Comparison of ENCODE assay signal across 19 mouse cellular contexts in the genomic region with DNA sequence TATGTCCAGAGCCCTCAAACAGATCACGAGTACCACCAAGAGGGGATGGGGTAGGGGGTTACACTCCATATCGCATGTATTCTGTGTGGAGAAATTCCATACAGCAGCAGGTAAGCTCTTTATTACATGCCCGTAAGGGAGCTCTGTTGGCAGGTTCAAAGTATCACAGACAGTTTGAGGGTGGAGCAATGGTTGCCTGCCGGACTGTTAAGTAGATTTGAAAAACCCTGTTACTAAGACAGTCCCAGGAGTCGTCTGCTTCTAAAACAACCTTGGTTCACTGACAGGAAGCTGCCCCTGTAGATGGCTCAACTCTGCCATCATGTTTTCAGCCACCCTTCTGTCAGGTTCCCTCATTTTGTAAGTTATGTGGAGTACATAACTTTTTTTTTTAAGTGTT. TPM values are rescaled to one million over a fixed set of nuclear protein-coding genes. Genes with fewer than 3 reads are reported as not detected.
DNase-seq lines count a peak whose midpoint lies in the region; ATAC-seq and TF ChIP-seq lines count a peak whose summit lies in the region.
"Had no signal": no experiment of that assay in that cellular context is flagged by ENCODE, and none has a peak within 500 bp of the region (broad histone marks: within the 10 kb centered on the region; RNA-seq: fewer than 3 reads in every experiment).

No protein-coding gene starts in this region.

- H3K4me1 ChIP-seq in testis, adult 2 months (ENCODE audit: control insufficient read depth, insufficient read depth, low read length): peaks cover 5% of the 10 kb centered on the region
- H3K4me1 ChIP-seq in liver, embryonic 14.5 days (replicated peaks; ENCODE audit: control insufficient read depth in 2 of 2, insufficient read depth in 2 of 2, low read length in 1 of 2): peaks cover 28 to 43% of the 10 kb centered on the region in 2 experiments

- peak overlapping the region; percentile 11; the same call in 1 of the 2 replicates for H3K4me2 ChIP-seq in liver, embryonic 14.5 days (ENCODE audit: low read depth)
- H3K4me2 ChIP-seq: hindbrain, embryonic 12.5 days had no signal

- TF ChIP-seq CTCF in testis, adult 2 months (IDR thresholded peaks at IDR 0.05; ENCODE audit: control insufficient read depth, insufficient read depth, insufficient replicate concordance, low read depth, low read length): no peak
- no peak for TF ChIP-seq CTCF in liver, embryonic 14.5 days (IDR thresholded peaks at IDR 0.05; ENCODE audit: low read depth)

- TF ChIP-seq POLR2A in testis, adult 2 months (IDR thresholded peaks at IDR 0.05; ENCODE audit: control insufficient read depth, low read depth, low read length): no peak

- H3K36me3 ChIP-seq in testis, adult 2 months (ENCODE audit: control insufficient read depth, insufficient read depth, low read length): no peaks in the 10 kb centered on the region
- H3K36me3 ChIP-seq in liver, embryonic 14.5 days (replicated peaks; ENCODE audit: control insufficient read depth, insufficient read depth, low read depth): no peaks in the 10 kb centered on the region
- H3K36me3 ChIP-seq: hindbrain, embryonic 12.5 days; liver, embryonic 15.5 days had no signal

- WGBS in liver, embryonic 14.5 days (ENCODE audit: insufficient replicate concordance): 36% methylated on average over 5 of the region's 5 CpGs

- peak; percentile 14 for DNase-seq in kidney, adult 11 months
- no peak for DNase-seq in kidney, postnatal 4 days
- no peak for DNase-seq in testis, postnatal 14 days (ENCODE audit: low spot score)
- DNase-seq in liver, embryonic 14.5 days (ENCODE audit: low read depth in 3 of 3, low spot score in 3 of 3): no peak
- no peak for DNase-seq in right cerebral cortex, postnatal 25 days
- no peak for DNase-seq in spleen, postnatal 4 days (ENCODE audit: low spot score in 2 of 2)
- DNase-seq in frontal cortex, postnatal 36 days (ENCODE audit: low spot score in 2 of 2): no peak
- DNase-seq: adrenal gland, postnatal 10 days; cerebellum, adult 18-20 months; cerebellum, postnatal 36 days; retina, postnatal 1 day; thymus, adult 18-20 months had no signal

- no peak for ATAC-seq in liver, embryonic 14.5 days (ENCODE audit: insufficient read depth)
- ATAC-seq: forebrain, embryonic 14.5 days; inflammation-experienced regulatory T-cells, adult 6 months; midbrain, embryonic 16.5 days had no signal

- H3K4me3 ChIP-seq in testis, adult 2 months (ENCODE audit: control insufficient read depth, low read depth, low read length): no peak overlapping the region
- no peak overlapping the region for H3K4me3 ChIP-seq in liver, embryonic 14.5 days (ENCODE audit: insufficient read depth in 1 of 2, low read depth in 2 of 2, low read length in 2 of 2)
- H3K4me3 ChIP-seq: hindbrain, embryonic 12.5 days; liver, embryonic 15.5 days had no signal

- no peak overlapping the region for H3K9ac ChIP-seq in liver, embryonic 14.5 days (replicated peaks)
- H3K9ac ChIP-seq: hindbrain, embryonic 12.5 days; liver, embryonic 15.5 days had no signal

- no peaks in the 10 kb centered on the region for H3K9me3 ChIP-seq in liver, embryonic 14.5 days (ENCODE audit: control insufficient read depth, low read length)
- H3K9me3 ChIP-seq: hindbrain, embryonic 12.5 days; liver, embryonic 15.5 days; megakaryocyte, embryonic 14.5 days had no signal

- H3K27me3 ChIP-seq in testis, adult 2 months (ENCODE audit: control insufficient read depth, insufficient read depth, low read length): no peaks in the 10 kb centered on the region
- no peaks in the 10 kb centered on the region for H3K27me3 ChIP-seq in liver, embryonic 14.5 days (ENCODE audit: control insufficient read depth, insufficient read depth, low read length)
- H3K27me3 ChIP-seq: liver, embryonic 15.5 days; megakaryocyte, embryonic 14.5 days had no signal

- TF ChIP-seq EP300 in liver, embryonic 14.5 days (IDR thresholded peaks at IDR 0.05; ENCODE audit: low read depth): no peak

- 0 out of 2 replicates have a peak overlapping the region, but pooled peaks have one; percentile 21 for H3K27ac ChIP-seq in testis, adult 2 months (ENCODE audit: control insufficient read depth, insufficient read depth, low read depth, low read length)
- H3K27ac ChIP-seq in liver, embryonic 14.5 days: peak overlapping the region; percentile 11; the same call in 1 of the 2 replicates
- H3K27ac ChIP-seq: hindbrain, embryonic 12.5 days had no signal

RNA-seq across cellular contexts. Expression of gene Rreb1, which starts 54.3 kb away (rescaled TPM):
- polyA plus RNA-seq in testis, adult 2 months (2012; rRNA removed): 4.6 and 5.3 TPM in 2 replicates
- polyA plus RNA-seq in liver, embryonic 14.5 days (2012; rRNA removed): 4.8 and 5.4 TPM in 2 replicates
- 5.4 TPM in 2 replicates for polyA plus RNA-seq in liver, embryonic 14.5 days (2014; fragmentation: Nextera tagmentation; extraction: Ambion mirVana)
